Mouse (Mus musculus) cerebral cortex, adult 2 months (tissue): ENCODE results near the gene Prpf18.

ENCODE experiments used
- WGBS: fragments of 180-500 bp; shearing (Covaris S2); methylation state at CpG from one replicate; pipeline ENCODE4 v1.1.7; 2018; 5-methylcytosine and 5-hydroxymethylcytosine counted together

Prpf18 gene

GRCm38 (mm10) chr2:4614276-4614929 is 37.5 kb downstream of the Prpf18 start:
- WGBS: 48% methylated on average over 6 of the region's 6 CpGs

- WGBS: 81% methylated on average over 10 of the region's 10 CpGs
Observed at GRCm38 (mm10) chr2:4611704-4612103, 40.2 kb downstream of the Prpf18 start.

- 80% methylated on average over 6 of the region's 6 CpGs for WGBS
Observed at GRCm38 (mm10) chr2:4611295-4611694, 40.6 kb downstream of the Prpf18 start.

GRCm38 (mm10) chr2:4609433-4609832 is 42.5 kb downstream of the Prpf18 start:
- 89% methylated on average over 10 of the region's 10 CpGs for WGBS

- 52% methylated on average over 3 of the region's 3 CpGs for WGBS
Observed at GRCm38 (mm10) chr2:4608253-4608652, 43.7 kb downstream of the Prpf18 start.

- 85% methylated on average over 3 of the region's 3 CpGs for WGBS
Observed at GRCm38 (mm10) chr2:4606559-4606958, 45.4 kb downstream of the Prpf18 start.

- 89% methylated on average over 33 of the region's 33 CpGs for WGBS
Observed at GRCm38 (mm10) chr2:4603361-4603945, 48.5 kb downstream of the Prpf18 start.

GRCm38 (mm10) chr2:4601034-4601890 is 50.7 kb downstream of the Prpf18 start:
- 36% methylated on average over 15 of the region's 15 CpGs for WGBS

- WGBS: 90% methylated on average over 7 of the region's 7 CpGs
Observed at GRCm38 (mm10) chr2:4596992-4597391, 54.9 kb downstream of the Prpf18 start.

GRCm38 (mm10) chr2:4593878-4594387 is 58.0 kb downstream of the Prpf18 start:
- 72% methylated on average over 3 of the region's 3 CpGs for WGBS

GRCm38 (mm10) chr2:4593433-4593832 is 58.5 kb downstream of the Prpf18 start:
- WGBS: 53% methylated on average over 9 of the region's 9 CpGs

- WGBS: 74% methylated on average over 7 of the region's 7 CpGs
Observed at GRCm38 (mm10) chr2:4592666-4593065, 59.2 kb downstream of the Prpf18 start.

GRCm38 (mm10) chr2:4591647-4592046 is 60.3 kb downstream of the Prpf18 start:
- 77% methylated on average over 3 of the region's 3 CpGs for WGBS

- 82% methylated on average over 13 of the region's 13 CpGs for whole genome bisulfite sequencing
Observed at GRCm38 (mm10) chr2:4587685-4588409, 64.1 kb downstream of the Prpf18 start.

GRCm38 (mm10) chr2:4586245-4586644 is 65.7 kb downstream of the Prpf18 start:
- WGBS: 74% methylated on average over 11 of the region's 11 CpGs

GRCm38 (mm10) chr2:4584252-4584651 is 67.7 kb downstream of the Prpf18 start:
- 87% methylated on average over 5 of the region's 5 CpGs for WGBS

- 86% methylated on average over 2 of the region's 2 CpGs for WGBS
Observed at GRCm38 (mm10) chr2:4582930-4583329, 69.0 kb downstream of the Prpf18 start.

- WGBS: 62% methylated on average over 6 of the region's 6 CpGs
Observed at GRCm38 (mm10) chr2:4580666-4581065, 71.2 kb downstream of the Prpf18 start.

- 72% methylated on average over 8 of the region's 8 CpGs for WGBS
Observed at GRCm38 (mm10) chr2:4579357-4580068, 72.4 kb downstream of the Prpf18 start.

- 72% methylated on average over 5 of the region's 5 CpGs for WGBS
Observed at GRCm38 (mm10) chr2:4578291-4578690, 73.6 kb downstream of the Prpf18 start.

- WGBS: 78% methylated on average over 7 of the region's 7 CpGs
Observed at GRCm38 (mm10) chr2:4575975-4576374, 75.9 kb downstream of the Prpf18 start.
